ENCODE assay signal across 17 mouse cellular contexts in the genomic region with DNA sequence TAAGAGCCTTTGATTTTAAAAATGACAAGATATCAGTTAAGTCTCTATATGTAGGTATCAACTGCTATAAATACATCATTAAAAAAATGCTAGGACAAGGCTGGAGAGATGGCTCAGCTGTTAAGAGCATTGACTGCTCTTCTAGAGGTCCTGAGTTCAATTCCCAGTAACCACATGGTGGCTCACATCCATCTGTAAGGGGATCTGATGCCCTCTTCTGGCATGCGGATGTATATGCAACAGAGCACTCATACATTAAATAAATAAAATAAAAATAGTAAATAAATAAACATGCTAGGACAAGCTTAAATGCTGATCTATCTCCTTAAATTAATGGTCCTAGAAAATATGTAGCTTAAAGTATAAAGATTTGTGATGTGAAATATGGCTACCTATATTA. TPM values are rescaled to one million over a fixed set of nuclear protein-coding genes. Genes with fewer than 3 reads are reported as not detected.
DNase-seq lines count a peak whose midpoint lies in the region; ATAC-seq and TF ChIP-seq lines count a peak whose summit lies in the region.
"Had no signal": no experiment of that assay in that cellular context is flagged by ENCODE, and none has a peak within 500 bp of the region (broad histone marks: within the 10 kb centered on the region; RNA-seq: fewer than 3 reads in every experiment).

No protein-coding gene starts in this region.

- H3K4me1 ChIP-seq in hindbrain, postnatal 0 days (ENCODE audit: insufficient read depth, low read length): no peaks in the 10 kb centered on the region
- H3K4me1 ChIP-seq in hindbrain, embryonic 10.5 days (replicated peaks): peaks cover 7% of the 10 kb centered on the region
- H3K4me1 ChIP-seq in midbrain, embryonic 11.5 days (ENCODE audit: control insufficient read depth, insufficient read depth, low read length): no peaks in the 10 kb centered on the region
- H3K4me1 ChIP-seq in midbrain, embryonic 14.5 days (ENCODE audit: control insufficient read depth, insufficient read depth, low read length): no peaks in the 10 kb centered on the region
- H3K4me1 ChIP-seq: hindbrain, embryonic 12.5 days had no signal

- DNase-seq in hindbrain, postnatal 0 days (ENCODE audit: low spot score): no peak
- DNase-seq in hindbrain, embryonic 10.5 days (ENCODE audit: low spot score): no peak
- DNase-seq in midbrain, embryonic 11.5 days (ENCODE audit: low spot score, missing footprints): peak; percentile 62
- no peak for DNase-seq in midbrain, embryonic 14.5 days
- no peak for DNase-seq in Patski (ENCODE audit: low read depth, low spot score)
- DNase-seq in spleen, adult 18-20 months: no peak
- DNase-seq in thymus, postnatal 14 days: no peak
- no peak for DNase-seq in right cerebral cortex, postnatal 14 days
- DNase-seq: cerebellum, adult 8-10 months; embryo, embryonic 11 days; gastrocnemius, postnatal 14 days; kidney, adult 8-10 months had no signal

- WGBS in hindbrain, postnatal 0 days: 91% methylated on average over 1 of the region's 1 CpGs
- 83% methylated on average over 1 of the region's 1 CpGs for WGBS in hindbrain, embryonic 10.5 days
- WGBS in midbrain, embryonic 11.5 days: 86% methylated on average over 1 of the region's 1 CpGs
- WGBS in midbrain, embryonic 14.5 days: 94% methylated on average over 1 of the region's 1 CpGs

- CTCF ChIA-PET in Patski (lab: Charles Lee): interaction anchor here (1.1 kb wide), 1 partner anchor 11 kb away, joined by 3 read pairs; no protein-coding TSS in a partner anchor

- no peak overlapping the region for H3K4me3 ChIP-seq in hindbrain, postnatal 0 days (ENCODE audit: low read length)
- no peak overlapping the region for H3K4me3 ChIP-seq in hindbrain, embryonic 10.5 days
- H3K4me3 ChIP-seq in midbrain, embryonic 11.5 days (ENCODE audit: low read depth, low read length): no peak overlapping the region
- H3K4me3 ChIP-seq in midbrain, embryonic 14.5 days (replicated peaks; ENCODE audit: low read depth, low read length): no peak overlapping the region
- H3K4me3 ChIP-seq: hindbrain, embryonic 12.5 days; neural tube, embryonic 13.5 days had no signal

- in situ Hi-C loops in Patski (cut with MboI; ENCODE audit: low pct_unique_long_range_greater_than_20kb): loop anchor here (5.0 kb wide), 1 partner anchor 35 kb away; no protein-coding TSS in a partner anchor

- H3K36me3 ChIP-seq in hindbrain, postnatal 0 days (ENCODE audit: insufficient read depth, low read length): no peaks in the 10 kb centered on the region
- H3K36me3 ChIP-seq in hindbrain, embryonic 10.5 days: peaks cover 3% of the 10 kb centered on the region; the same call in 1 of the 2 replicates
- no peaks in the 10 kb centered on the region for H3K36me3 ChIP-seq in midbrain, embryonic 11.5 days (ENCODE audit: control insufficient read depth, insufficient read depth, low read length)
- 0 out of 2 replicates have a peak, but pooled peaks cover 3% of the 10 kb centered on the region for H3K36me3 ChIP-seq in midbrain, embryonic 14.5 days (ENCODE audit: control insufficient read depth, insufficient read depth, low read length)

- H3K9me3 ChIP-seq in hindbrain, postnatal 0 days (ENCODE audit: low read length): no peaks in the 10 kb centered on the region
- no peaks in the 10 kb centered on the region for H3K9me3 ChIP-seq in hindbrain, embryonic 10.5 days
- H3K9me3 ChIP-seq in midbrain, embryonic 11.5 days (ENCODE audit: control insufficient read depth, low read length): no peaks in the 10 kb centered on the region
- H3K9me3 ChIP-seq in midbrain, embryonic 14.5 days (ENCODE audit: control insufficient read depth, low read length): no peaks in the 10 kb centered on the region
- H3K9me3 ChIP-seq: hindbrain, embryonic 12.5 days; neural tube, embryonic 13.5 days had no signal

- peak; percentile 50 for TF ChIP-seq CTCF in hindbrain, postnatal 0 days (IDR thresholded peaks at IDR 0.05; ENCODE audit: low read depth)
- peak; percentile 59 for TF ChIP-seq CTCF in Patski (IDR thresholded peaks at IDR 0.05)

- no peak overlapping the region for H3K27ac ChIP-seq in hindbrain, postnatal 0 days
- no peak overlapping the region for H3K27ac ChIP-seq in hindbrain, embryonic 10.5 days
- no peak overlapping the region for H3K27ac ChIP-seq in midbrain, embryonic 11.5 days (ENCODE audit: low read depth, low read length)
- H3K27ac ChIP-seq in midbrain, embryonic 14.5 days (replicated peaks; ENCODE audit: low read depth, low read length): no peak overlapping the region
- H3K27ac ChIP-seq: hindbrain, embryonic 12.5 days; macrophage had no signal

- no peak overlapping the region for H3K4me2 ChIP-seq in hindbrain, postnatal 0 days (ENCODE audit: low read depth, low read length)
- H3K4me2 ChIP-seq in midbrain, embryonic 11.5 days: no peak overlapping the region
- H3K4me2 ChIP-seq in midbrain, embryonic 14.5 days (ENCODE audit: low read length): no peak overlapping the region
- H3K4me2 ChIP-seq: hindbrain, embryonic 12.5 days; neural tube, embryonic 13.5 days had no signal

- H3K27me3 ChIP-seq in hindbrain, postnatal 0 days (ENCODE audit: insufficient read depth, low read length): no peaks in the 10 kb centered on the region
- H3K27me3 ChIP-seq in hindbrain, embryonic 10.5 days (ENCODE audit: insufficient read depth, poor library complexity, severe bottlenecking): no peaks in the 10 kb centered on the region
- H3K27me3 ChIP-seq in midbrain, embryonic 11.5 days (ENCODE audit: control insufficient read depth, insufficient read depth, low read length): no peaks in the 10 kb centered on the region
- no peaks in the 10 kb centered on the region for H3K27me3 ChIP-seq in midbrain, embryonic 14.5 days (ENCODE audit: control insufficient read depth, insufficient read depth, low read length)
- H3K27me3 ChIP-seq in Patski: no peaks in the 10 kb centered on the region
- H3K27me3 ChIP-seq: hindbrain, embryonic 12.5 days; neural tube, embryonic 13.5 days had no signal

- ATAC-seq in hindbrain, postnatal 0 days: no peak
- no peak for ATAC-seq in midbrain, embryonic 11.5 days (ENCODE audit: low FRiP score)
- ATAC-seq in midbrain, embryonic 14.5 days (ENCODE audit: low FRiP score, low TSS enrichment): no peak
- ATAC-seq in Patski: no peak
- ATAC-seq: forebrain, embryonic 16.5 days; midbrain, embryonic 16.5 days had no signal

- POLR2A ChIA-PET in Patski (lab: Charles Lee): interaction anchor here (0.6 kb wide), 1 partner anchor 252 kb away, joined by 6 read pairs; no protein-coding TSS in a partner anchor

- no peak overlapping the region for H3K9ac ChIP-seq in hindbrain, postnatal 0 days (replicated peaks; ENCODE audit: low read length)
- H3K9ac ChIP-seq in midbrain, embryonic 11.5 days (ENCODE audit: low read length): no peak overlapping the region
- no peak overlapping the region for H3K9ac ChIP-seq in midbrain, embryonic 14.5 days (replicated peaks; ENCODE audit: low read length)
- H3K9ac ChIP-seq: hindbrain, embryonic 12.5 days; neural tube, embryonic 13.5 days had no signal

RNA-seq across cellular contexts. Expression of gene Mon2, which starts 19.2 kb away (rescaled TPM):
- total RNA-seq in hindbrain, postnatal 0 days (2014; rRNA removed): 62.4 and 64.7 TPM in 2 replicates
- polyA plus RNA-seq in hindbrain, postnatal 0 days (2015; fragmentation: Nextera tagmentation; extraction: Ambion mirVana): 15.9 and 16.7 TPM in 2 replicates
- 20.8 and 24.8 TPM in 2 replicates for polyA plus RNA-seq in hindbrain, embryonic 10.5 days (2016; fragmentation: Nextera tagmentation; extraction: Ambion mirVana)
- 24.9 and 25.7 TPM in 2 replicates for polyA plus RNA-seq in midbrain, embryonic 11.5 days (2014; fragmentation: Nextera tagmentation; extraction: Ambion mirVana)
- 35.1 and 39.4 TPM in 2 replicates for polyA plus RNA-seq in midbrain, embryonic 14.5 days (2014; fragmentation: Nextera tagmentation; extraction: Ambion mirVana)
- 66.9 TPM for polyA plus RNA-seq in Patski (2021)
